In the genomic region with DNA sequence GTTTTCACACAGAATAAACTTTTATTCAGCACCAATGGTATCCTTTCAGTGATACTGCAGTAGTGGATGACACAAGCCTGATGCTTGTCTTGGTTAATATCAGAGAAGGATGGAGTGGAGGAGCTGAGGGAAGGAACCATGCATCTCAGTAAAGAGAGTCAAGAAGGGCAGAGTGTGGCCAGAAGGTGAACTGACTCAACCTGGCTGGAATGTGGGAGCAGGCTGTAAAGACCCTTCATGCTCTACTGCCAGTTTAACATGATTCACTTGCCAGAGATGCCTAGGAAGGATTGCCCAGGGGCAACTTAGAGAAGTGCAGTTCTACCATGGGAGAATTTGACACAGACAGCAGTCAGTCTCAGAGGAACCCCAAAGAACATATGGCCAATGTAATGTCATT, we compare ENCODE assay signal across 21 mouse cellular contexts.
A peak's percentile ranks its signal among the peaks of the same experiment; 100 is the strongest.
DNase-seq lines count a peak whose midpoint lies in the region; ATAC-seq and TF ChIP-seq lines count a peak whose summit lies in the region.
"Had no signal": no experiment of that assay in that cellular context is flagged by ENCODE, and none has a peak within 500 bp of the region (broad histone marks: within the 10 kb centered on the region; RNA-seq: fewer than 3 reads in every experiment).

No protein-coding gene starts in this region.

- no peak overlapping the region for H3K9ac ChIP-seq in heart, postnatal 0 days (replicated peaks; ENCODE audit: low read depth, low read length)
- no peak overlapping the region for H3K9ac ChIP-seq in neural tube, embryonic 15.5 days (replicated peaks)
- H3K9ac ChIP-seq: embryonic facial prominence, embryonic 12.5 days; embryonic facial prominence, embryonic 15.5 days; heart, embryonic 13.5 days; hindbrain, embryonic 12.5 days; hindbrain, embryonic 15.5 days; intestine, embryonic 15.5 days had no signal

- H3K27ac ChIP-seq in heart, postnatal 0 days (ENCODE audit: low read depth), result no peak overlapping the region
- H3K27ac ChIP-seq in neural tube, embryonic 15.5 days (replicated peaks), result no peak overlapping the region
- H3K27ac ChIP-seq: embryonic facial prominence, embryonic 12.5 days; embryonic facial prominence, embryonic 15.5 days; heart, embryonic 13.5 days; hindbrain, embryonic 12.5 days; hindbrain, embryonic 15.5 days; intestine, embryonic 15.5 days had no signal

- no peaks in the 10 kb centered on the region for H3K9me3 ChIP-seq in heart, postnatal 0 days (replicated peaks; ENCODE audit: control insufficient read depth, low read length)
- no peaks in the 10 kb centered on the region for H3K9me3 ChIP-seq in neural tube, embryonic 15.5 days (replicated peaks)
- H3K9me3 ChIP-seq: embryonic facial prominence, embryonic 12.5 days; embryonic facial prominence, embryonic 15.5 days; hindbrain, embryonic 12.5 days; hindbrain, embryonic 15.5 days; intestine, embryonic 15.5 days had no signal

- H3K4me3 ChIP-seq in heart, postnatal 0 days (ENCODE audit: low read depth, low read length), result no peak overlapping the region
- H3K4me3 ChIP-seq in neural tube, embryonic 15.5 days (replicated peaks), result no peak overlapping the region
- H3K4me3 ChIP-seq in myocyte, result no peak overlapping the region
- H3K4me3 ChIP-seq: embryonic facial prominence, embryonic 12.5 days; embryonic facial prominence, embryonic 15.5 days; heart, embryonic 13.5 days; hindbrain, embryonic 12.5 days; hindbrain, embryonic 15.5 days; intestine, embryonic 15.5 days had no signal

- TF ChIP-seq POLR2A in myocyte (IDR thresholded peaks at IDR 0.05; ENCODE audit: insufficient read length, low read depth), result no peak

- TF ChIP-seq EP300 in heart, postnatal 0 days (IDR thresholded peaks at IDR 0.05; ENCODE audit: low read depth), result no peak

- no peaks in the 10 kb centered on the region for H3K79me2 ChIP-seq in myocyte (ENCODE audit: control insufficient read depth, insufficient read depth)

- no peak overlapping the region for H3ac ChIP-seq in myocyte (ENCODE audit: control insufficient read depth, insufficient read length)

- H3K27me3 ChIP-seq in heart, postnatal 0 days (ENCODE audit: control insufficient read depth, insufficient read depth, low read length), result no peaks in the 10 kb centered on the region
- no peaks in the 10 kb centered on the region for H3K27me3 ChIP-seq in neural tube, embryonic 15.5 days (replicated peaks)
- no peaks in the 10 kb centered on the region for H3K27me3 ChIP-seq in myocyte (ENCODE audit: control insufficient read depth, insufficient read depth, insufficient read length)
- H3K27me3 ChIP-seq: embryonic facial prominence, embryonic 12.5 days; embryonic facial prominence, embryonic 15.5 days; heart, embryonic 13.5 days; hindbrain, embryonic 12.5 days; hindbrain, embryonic 15.5 days; intestine, embryonic 15.5 days had no signal

- H3K4me1 ChIP-seq in heart, postnatal 0 days (ENCODE audit: control insufficient read depth, insufficient read depth), result 0 out of 2 replicates have a peak, but pooled peaks cover 15% of the 10 kb centered on the region
- H3K4me1 ChIP-seq in neural tube, embryonic 15.5 days, result no peaks in the 10 kb centered on the region
- H3K4me1 ChIP-seq: embryonic facial prominence, embryonic 15.5 days; hindbrain, embryonic 12.5 days; hindbrain, embryonic 15.5 days had no signal

- TF ChIP-seq CTCF in heart, postnatal 0 days (IDR thresholded peaks at IDR 0.05; ENCODE audit: low read depth), result no peak

- H3K36me3 ChIP-seq in heart, postnatal 0 days (replicated peaks; ENCODE audit: control insufficient read depth, insufficient read depth, low read length), result no peaks in the 10 kb centered on the region
- no peaks in the 10 kb centered on the region for H3K36me3 ChIP-seq in neural tube, embryonic 15.5 days
- no peaks in the 10 kb centered on the region for H3K36me3 ChIP-seq in myocyte (ENCODE audit: control insufficient read depth, insufficient read depth)
- H3K36me3 ChIP-seq: embryonic facial prominence, embryonic 12.5 days; embryonic facial prominence, embryonic 15.5 days; hindbrain, embryonic 12.5 days; hindbrain, embryonic 15.5 days; intestine, embryonic 15.5 days had no signal

- peak; percentile 1 for DNase-seq in heart, postnatal 0 days (ENCODE audit: low spot score)
- no peak for DNase-seq in heart, adult 9 months (ENCODE audit: low spot score in 2 of 2)
- DNase-seq in neural tube, embryonic 10.5 days (ENCODE audit: extremely low spot score, low spot score), result peak; percentile 10
- DNase-seq in Muller cell, postnatal 12 days (ENCODE audit: inconsistent ontology term), result peak; percentile 38
- no peak for DNase-seq in gastrocnemius, postnatal 14 days
- DNase-seq: adrenal gland, adult 2 months; cerebellum, adult 11 months; cerebellum, adult 2 months; cerebellum, adult 9-11 months; cerebellum, postnatal 25 days; gastrocnemius, postnatal 36 days had no signal

- intact Hi-C loops in gastrocnemius, postnatal 14 days (cut with DNase I; ENCODE audit: low total_unique reads), result no loop called here

- H3K4me2 ChIP-seq in heart, postnatal 0 days (ENCODE audit: low read depth, low read length), result no peak overlapping the region
- no peak overlapping the region for H3K4me2 ChIP-seq in neural tube, embryonic 15.5 days
- H3K4me2 ChIP-seq in myocyte (ENCODE audit: low read depth), result peak overlapping the region; percentile 40
- H3K4me2 ChIP-seq: embryonic facial prominence, embryonic 12.5 days; embryonic facial prominence, embryonic 15.5 days; heart, embryonic 13.5 days; hindbrain, embryonic 12.5 days; hindbrain, embryonic 15.5 days; intestine, embryonic 15.5 days had no signal

- no peak for ATAC-seq in heart, postnatal 0 days (ENCODE audit: insufficient read depth, low read depth)
- no peak for ATAC-seq in neural tube, embryonic 15.5 days (ENCODE audit: low FRiP score)
- ATAC-seq: CD4-positive, CD25-positive, alpha-beta regulatory T cell, adult 4 months; forebrain, embryonic 14.5 days; intestine, embryonic 15.5 days had no signal

TF ChIP-seq in myocyte, 11 proteins besides CTCF, POLR2A, EP300 and RAD21:
- TF ChIP-seq MAX (IDR thresholded peaks at IDR 0.05; ENCODE audit: low read depth), result no peak

Comparison
In these comparisons a context has a peak if more than half of its experiments do, and no peak if none do; other contexts are left out.
1. DNase-seq: peak in heart, postnatal 0 days (single experiment), neural tube, embryonic 10.5 days (single experiment) and Muller cell, postnatal 12 days (single experiment); none in heart, adult 9 months (0 of 2) and gastrocnemius, postnatal 14 days (single experiment).